Mouse (Mus musculus): Measurements from ENCODE around the gene Fscn2. TPM values are rescaled to one million over a fixed set of nuclear protein-coding genes. Genes with fewer than 3 reads are reported as not detected.

Gene Fscn2
- polyA plus RNA-seq, 1 experiment from 2014 or later = 1.1 TPM

- no peak overlapping the region for H3K4me2 ChIP-seq (replicated peaks)
- no peaks in the 10 kb centered on the region for H3K9me3 ChIP-seq
- H3K36me3 ChIP-seq = peaks cover 79% of the 10 kb centered on the region
- H3K27me3 ChIP-seq (replicated peaks) = no peaks in the 10 kb centered on the region
- no peak overlapping the region for H3K9ac ChIP-seq
- H3K4me1 ChIP-seq = peaks cover 17% of the 10 kb centered on the region
- 64% methylated on average over 13 of the region's 13 CpGs for WGBS
- no peak overlapping the region for H3K27ac ChIP-seq
- no peak overlapping the region for H3K4me3 ChIP-seq
- no peak for ATAC-seq (ENCODE audit: low FRiP score, low read depth)
Measured at GRCm38 (mm10) chr11:120373025-120373424, 11.7 kb downstream of the Fscn2 start.

- H3K9ac ChIP-seq = no peak overlapping the region
- no peak overlapping the region for H3K4me2 ChIP-seq (replicated peaks)
- H3K36me3 ChIP-seq = peaks cover 75% of the 10 kb centered on the region
Measured at GRCm38 (mm10) chr11:120373820-120374586, 12.7 kb downstream of the Fscn2 start.

GRCm38 (mm10) chr11:120375324-120375723, 14.0 kb downstream of the Fscn2 start:
- 92% methylated on average over 10 of the region's 10 CpGs for WGBS
- peaks cover 68% of the 10 kb centered on the region for H3K36me3 ChIP-seq

More at GRCm38 (mm10) chr11:120373820-120374586, 12.7 kb downstream of the Fscn2 start:
- no peak for ATAC-seq (ENCODE audit: low FRiP score, low read depth)
- Histone ChIP-seq H3K4me3 (no peak overlapping the region), H3K27me3 (replicated peaks) (no peaks in the 10 kb centered on the region), H3K4me1 (peaks cover 24% of the 10 kb centered on the region), H3K9me3 (no peaks in the 10 kb centered on the region), H3K27ac (no peak overlapping the region)
- WGBS = 93% methylated on average over 23 of the region's 23 CpGs

GRCm38 (mm10) chr11:120376302-120377160, 15.2 kb downstream of the Fscn2 start:
- 90% methylated on average over 17 of the region's 17 CpGs for WGBS
- Histone ChIP-seq H3K27me3 (replicated peaks) (no peaks in the 10 kb centered on the region), H3K4me2 (replicated peaks) (peak overlapping the region; percentile 98; the same call in 1 of the 2 replicates), H3K36me3 (peaks cover 68% of the 10 kb centered on the region), H3K9ac (peak overlapping the region; percentile 86; the same call in 1 of the 2 replicates), H3K9me3 (no peaks in the 10 kb centered on the region), H3K27ac (no peak overlapping the region), H3K4me1 (peaks cover 22% of the 10 kb centered on the region), H3K4me3 (no peak overlapping the region)
- no peak for ATAC-seq (ENCODE audit: low FRiP score, low read depth)

More at GRCm38 (mm10) chr11:120375324-120375723, 14.0 kb downstream of the Fscn2 start:
- H3K4me3 ChIP-seq = no peak overlapping the region
- no peak overlapping the region for H3K27ac ChIP-seq
- no peaks in the 10 kb centered on the region for H3K27me3 ChIP-seq (replicated peaks)
- H3K9ac ChIP-seq = no peak overlapping the region
- no peaks in the 10 kb centered on the region for H3K9me3 ChIP-seq
- H3K4me1 ChIP-seq = peaks cover 22% of the 10 kb centered on the region
- no peak overlapping the region for H3K4me2 ChIP-seq (replicated peaks)
- ATAC-seq (ENCODE audit: low FRiP score, low read depth) = no peak

GRCm38 (mm10) chr11:120377337-120377736, 16.0 kb downstream of the Fscn2 start:
- H3K9me3 ChIP-seq = no peaks in the 10 kb centered on the region
- H3K27ac ChIP-seq = no peak overlapping the region
- peak overlapping the region; percentile 87 for H3K4me3 ChIP-seq
- no peaks in the 10 kb centered on the region for H3K27me3 ChIP-seq (replicated peaks)
- H3K36me3 ChIP-seq = peaks cover 68% of the 10 kb centered on the region
- ATAC-seq (ENCODE audit: low FRiP score, low read depth) = no peak
- peaks cover 22% of the 10 kb centered on the region for H3K4me1 ChIP-seq
- WGBS = 78% methylated on average over 10 of the region's 10 CpGs
- peak overlapping the region; percentile 86 for H3K9ac ChIP-seq
- H3K4me2 ChIP-seq (replicated peaks) = peak overlapping the region; percentile 98

- H3K36me3 ChIP-seq = peaks cover 68% of the 10 kb centered on the region
- 3% methylated on average over 40 of the region's 40 CpGs for WGBS
- no peaks in the 10 kb centered on the region for H3K9me3 ChIP-seq
- H3K4me3 ChIP-seq = peak overlapping the region; percentile 87
- H3K9ac ChIP-seq = peak overlapping the region; percentile 86
- H3K4me2 ChIP-seq (replicated peaks) = peak overlapping the region; percentile 98
- H3K4me1 ChIP-seq = peaks cover 22% of the 10 kb centered on the region
- no peaks in the 10 kb centered on the region for H3K27me3 ChIP-seq (replicated peaks)
- peak; percentile 49 for ATAC-seq (ENCODE audit: low FRiP score, low read depth)
- peak overlapping the region; percentile 15; the same call in 1 of the 2 replicates for H3K27ac ChIP-seq
Measured at GRCm38 (mm10) chr11:120378031-120378610, 16.8 kb downstream of the Fscn2 start.

- peak within 1 kb of the TSS; percentile 15; the same call in 1 of the 2 replicates for H3K27ac ChIP-seq
- H3K4me1 ChIP-seq = peaks cover 22% of the 10 kb centered on the region
- H3K4me3 ChIP-seq = peak within 1 kb of the TSS; percentile 87
- H3K4me2 ChIP-seq (replicated peaks) = peak within 1 kb of the TSS; percentile 98
- peak; percentile 86 for ATAC-seq (ENCODE audit: low FRiP score, low read depth)
- no peaks in the 10 kb centered on the region for H3K9me3 ChIP-seq
- peak within 1 kb of the TSS; percentile 86 for H3K9ac ChIP-seq
- H3K27me3 ChIP-seq (replicated peaks) = no peaks in the 10 kb centered on the region
- peaks cover 68% of the 10 kb centered on the region for H3K36me3 ChIP-seq
- WGBS = 9% methylated on average over 54 of the region's 54 CpGs
Measured at GRCm38 (mm10) chr11:120378611-120379540, 17.5 kb downstream of the Fscn2 start, which contains the start of gene Faap100. Faap100 (minus strand) TSS chr11:120378764.

- Histone ChIP-seq H3K36me3 (peaks cover 68% of the 10 kb centered on the region), H3K4me1 (peaks cover 22% of the 10 kb centered on the region), H3K9me3 (no peaks in the 10 kb centered on the region), H3K4me2 (replicated peaks) (no peak overlapping the region), H3K27ac (no peak overlapping the region), H3K27me3 (replicated peaks) (no peaks in the 10 kb centered on the region), H3K9ac (no peak overlapping the region), H3K4me3 (no peak overlapping the region)
- 91% methylated on average over 3 of the region's 3 CpGs for WGBS
- no peak for ATAC-seq (ENCODE audit: low FRiP score, low read depth)
Measured at GRCm38 (mm10) chr11:120380271-120380670, 18.9 kb downstream of the Fscn2 start.

- no peak for ATAC-seq (ENCODE audit: low FRiP score, low read depth)
- no peaks in the 10 kb centered on the region for H3K27me3 ChIP-seq (replicated peaks)
- no peak overlapping the region for H3K4me2 ChIP-seq (replicated peaks)
- H3K9me3 ChIP-seq = no peaks in the 10 kb centered on the region
- H3K27ac ChIP-seq = no peak overlapping the region
- WGBS = 93% methylated on average over 4 of the region's 4 CpGs
- H3K4me3 ChIP-seq = no peak overlapping the region
- peaks cover 22% of the 10 kb centered on the region for H3K4me1 ChIP-seq
- H3K36me3 ChIP-seq = peaks cover 68% of the 10 kb centered on the region
- H3K9ac ChIP-seq = no peak overlapping the region
Measured at GRCm38 (mm10) chr11:120381157-120381556, 19.8 kb downstream of the Fscn2 start.

GRCm38 (mm10) chr11:120382509-120382908, 21.2 kb downstream of the Fscn2 start:
- WGBS = 98% methylated on average over 9 of the region's 9 CpGs
- Histone ChIP-seq H3K9me3 (no peaks in the 10 kb centered on the region), H3K4me1 (peaks cover 15% of the 10 kb centered on the region), H3K27me3 (replicated peaks) (no peaks in the 10 kb centered on the region), H3K9ac (no peak overlapping the region), H3K27ac (no peak overlapping the region), H3K4me3 (no peak overlapping the region), H3K4me2 (replicated peaks) (no peak overlapping the region), H3K36me3 (peaks cover 70% of the 10 kb centered on the region)
- no peak for ATAC-seq (ENCODE audit: low FRiP score, low read depth)

- Histone ChIP-seq H3K4me2 (replicated peaks) (no peak overlapping the region), H3K36me3 (peaks cover 69% of the 10 kb centered on the region)
Measured at GRCm38 (mm10) chr11:120386632-120387031, 25.3 kb downstream of the Fscn2 start.

More at GRCm38 (mm10) chr11:120386632-120387031, 25.3 kb downstream of the Fscn2 start:
- Histone ChIP-seq H3K27ac (no peak overlapping the region), H3K9ac (no peak overlapping the region), H3K9me3 (no peaks in the 10 kb centered on the region), H3K27me3 (replicated peaks) (no peaks in the 10 kb centered on the region), H3K4me3 (no peak overlapping the region), H3K4me1 (no peaks in the 10 kb centered on the region)
- no peak for ATAC-seq (ENCODE audit: low FRiP score, low read depth)
- WGBS = 95% methylated on average over 6 of the region's 6 CpGs
